Mouse (Mus musculus) heart, embryonic 16.5 days (tissue): Measurements from ENCODE around the gene Lancl2. TPM values are rescaled to one million over a fixed set of nuclear protein-coding genes. Genes with fewer than 3 reads are reported as not detected.

Experiments used
- ATAC-seq: fragments of 200-750 bp; cut with Nextera tagmentation; replicated peaks from 2 replicates; pipeline ENCODE4 v1.8.0; 2017; ENCODE audit warnings: moderate number of reproducible peaks; ENCODE audit not compliant: insufficient read depth, low FRiP score; ENCODE audit errors: extremely low read depth
- H3K27ac ChIP-seq: fragments of 300-500 bp; sonication (generic); 2 replicates; pipeline ENCODE4 v1.5.1; 2014; ENCODE audit warnings: mild to moderate bottlenecking, low read length, control low read depth, moderate library complexity
- H3K27me3 ChIP-seq: fragments of 300-500 bp; sonication (generic); 2 replicates; pipeline ENCODE4 v1.6.1; 2014; ENCODE audit warnings: low read length, mixed read lengths; ENCODE audit not compliant: control insufficient read depth, insufficient read depth
- H3K36me3 ChIP-seq: fragments of 300-500 bp; sonication (generic); 2 replicates; pipeline ENCODE4 v1.6.1; 2014; ENCODE audit not compliant: control insufficient read depth, insufficient read depth
- H3K4me1 ChIP-seq: fragments of 300-500 bp; sonication (generic); 2 replicates; pipeline ENCODE4 v1.6.1; 2014; ENCODE audit warnings: low read length, mixed read lengths; ENCODE audit not compliant: control insufficient read depth, insufficient read depth
- H3K4me2 ChIP-seq: fragments of 300-500 bp; sonication (generic); 2 replicates; pipeline ENCODE4 v1.6.1; 2014; ENCODE audit warnings: low read depth, mild to moderate bottlenecking, control low read depth, low read length
- H3K4me3 ChIP-seq: fragments of 300-500 bp; sonication (generic); 2 replicates; pipeline ENCODE4 v1.5.1; 2014; ENCODE audit warnings: mild to moderate bottlenecking, control low read depth, low read length
- H3K9ac ChIP-seq: fragments of 300-500 bp; sonication (generic); 2 replicates; pipeline ENCODE4 v1.6.1; 2014; ENCODE audit warnings: low read length, control low read depth
- H3K9me3 ChIP-seq: fragments of 300-500 bp; sonication (generic); replicated peaks from 2 replicates; pipeline ENCODE4 v1.6.1; 2016; ENCODE audit warnings: low read length; ENCODE audit not compliant: control insufficient read depth
- WGBS: fragments of 180-500 bp; shearing (Covaris S2); extraction: QIAGEN DNeasy Blood & Tissue Kit; methylation state at CpG from one replicate; pipeline ENCODE4 v1.1.7; 2014; 5-methylcytosine and 5-hydroxymethylcytosine counted together
- polyA plus RNA-seq: library from polyadenylated mRNA; unstranded; fragments of >200 nt; fragmentation: Nextera tagmentation; extraction: Ambion mirVana; gene quantifications from 2 replicates; pipeline ENCODE4 v1.2.1, GENCODE M21; 2015

Lancl2 gene
- polyA plus RNA-seq, 1 experiment from 2014 or later = 18.7 TPM

- Histone ChIP-seq H3K9ac (no peak overlapping the region), H3K4me1 (no peaks in the 10 kb centered on the region), H3K4me2 (no peak overlapping the region), H3K27ac (no peak overlapping the region), H3K4me3 (no peak overlapping the region), H3K9me3 (no peaks in the 10 kb centered on the region), H3K36me3 (peaks cover 6% of the 10 kb centered on the region; the same call in 1 of the 2 replicates), H3K27me3 (no peaks in the 10 kb centered on the region)
- no peak for ATAC-seq
- WGBS = 81% methylated on average over 1 of the region's 1 CpGs
Observed at GRCm38 (mm10) chr6:57784251-57784650, 81.9 kb downstream of the Lancl2 start.

DNA sequence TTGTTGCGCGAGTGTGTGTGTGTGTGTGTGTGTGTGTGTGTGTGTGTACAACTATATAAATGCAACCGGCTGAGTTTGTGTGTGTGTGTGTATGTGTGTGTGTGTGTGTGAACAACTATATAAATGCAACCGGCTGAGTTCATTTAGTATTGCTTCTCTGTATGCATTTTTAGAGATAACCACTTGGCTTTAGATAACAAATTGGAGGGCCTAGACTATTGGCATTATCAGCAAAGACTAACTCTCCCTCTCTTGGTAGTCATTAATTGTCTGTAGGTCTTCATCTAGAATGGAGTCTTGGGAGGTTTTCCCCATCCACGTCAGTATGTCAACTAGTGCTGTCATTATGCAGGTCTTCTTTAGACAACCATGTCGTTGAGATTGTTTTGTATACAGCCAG lies 85.0 kb downstream of the Lancl2 start:
- WGBS = 90% methylated on average over 6 of the region's 6 CpGs
- no peak for ATAC-seq
- Histone ChIP-seq H3K4me2 (no peak overlapping the region), H3K4me1 (no peaks in the 10 kb centered on the region), H3K4me3 (no peak overlapping the region), H3K27me3 (no peaks in the 10 kb centered on the region), H3K27ac (no peak overlapping the region), H3K36me3 (peaks cover 4% of the 10 kb centered on the region; the same call in 1 of the 2 replicates), H3K9ac (no peak overlapping the region), H3K9me3 (0 out of 2 replicates have a peak, but pooled peaks cover 3% of the 10 kb centered on the region)

Other genes starting within 250 kb of the Lancl2 start
- gene Ppm1k, start 167.1 kb upstream of the Lancl2 start, polyA plus RNA-seq = 12.2 and 15.7 TPM in 2 replicates
- gene Herc6, start 121.5 kb upstream of the Lancl2 start, polyA plus RNA-seq = 4.2 and 6.6 TPM in 2 replicates
- gene Pyurf, start 10.5 kb upstream of the Lancl2 start, polyA plus RNA-seq = 27.8 and 29.1 TPM in 2 replicates
- gene Vopp1, start 122.6 kb downstream of the Lancl2 start, polyA plus RNA-seq = 28.2 and 29.7 TPM in 2 replicates
- not detected in 2 replicates for gene Vmn1r21, start 147.8 kb downstream of the Lancl2 start, polyA plus RNA-seq
- gene Vmn1r22, start 205.5 kb downstream of the Lancl2 start, polyA plus RNA-seq = not detected in 2 replicates
- not detected in 2 replicates for gene Vmn1r23, start 224.3 kb downstream of the Lancl2 start, polyA plus RNA-seq